In the genomic region with DNA sequence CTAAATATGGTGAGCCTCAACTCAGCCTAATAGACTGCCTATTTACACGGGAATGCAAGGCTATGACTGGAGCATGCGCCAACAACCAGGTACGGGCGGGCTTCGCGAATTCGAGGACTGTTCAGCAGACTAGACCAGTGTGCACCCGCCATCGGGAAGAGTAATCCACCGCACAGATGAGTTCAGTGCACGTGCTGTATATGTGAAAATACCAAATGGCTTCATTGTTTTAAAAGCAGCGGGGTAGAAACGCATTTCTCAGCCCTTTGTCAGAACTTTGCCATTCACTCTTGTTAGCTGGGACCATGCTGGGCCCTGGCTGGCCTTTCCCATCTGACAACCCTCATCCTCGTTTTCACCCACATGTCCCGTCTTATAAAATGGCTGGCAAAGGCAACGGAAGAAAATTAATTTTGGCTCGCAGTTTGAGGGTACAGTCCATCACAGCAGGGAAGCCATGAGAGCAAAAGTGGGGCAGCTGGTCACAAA, we compare ENCODE assay signal across 8 mouse cellular contexts. TPM values are rescaled to one million over a fixed set of nuclear protein-coding genes. Genes with fewer than 3 reads are reported as not detected.
DNase-seq lines count a peak whose midpoint lies in the region; ATAC-seq and TF ChIP-seq lines count a peak whose summit lies in the region.

No protein-coding gene starts in this region.

- no peak for TF ChIP-seq CTCF in G1E (IDR thresholded peaks at IDR 0.05; ENCODE audit: low read depth, low read length)

- H3K27ac ChIP-seq in heart, embryonic 13.5 days (replicated peaks): no peak overlapping the region
- no peak overlapping the region for H3K27ac ChIP-seq in embryonic facial prominence, embryonic 14.5 days (replicated peaks; ENCODE audit: low read depth, low read length)

- DNase-seq in heart, postnatal 4 days: no peak
- no peak for DNase-seq in G1E (ENCODE audit: low spot score)
- no peak for DNase-seq in embryonic facial prominence, embryonic 14.5 days (ENCODE audit: low spot score)
- DNase-seq in kidney, postnatal 36 days: peak; percentile 14 to 30
- DNase-seq in spleen, postnatal 36 days (ENCODE audit: low spot score in 2 of 2): no peak
- DNase-seq in adrenal gland, postnatal 4 days (ENCODE audit: low spot score in 2 of 2): no peak

- peak overlapping the region; percentile 84; the same call in 1 of the 2 replicates for H3K9ac ChIP-seq in heart, embryonic 13.5 days
- peak overlapping the region; percentile 84 for H3K9ac ChIP-seq in embryonic facial prominence, embryonic 14.5 days (ENCODE audit: low read depth, low read length)

- H3K4me1 ChIP-seq in heart, embryonic 13.5 days: peaks cover 18% of the 10 kb centered on the region
- peaks cover 34% of the 10 kb centered on the region for H3K4me1 ChIP-seq in G1E (ENCODE audit: insufficient read depth, low read depth, low read length)
- peaks cover 3% of the 10 kb centered on the region for H3K4me1 ChIP-seq in embryonic facial prominence, embryonic 14.5 days (ENCODE audit: control insufficient read depth, insufficient read depth, low read length)

- H3ac ChIP-seq in myocyte (ENCODE audit: control insufficient read depth, insufficient read length): no peak overlapping the region

- TF ChIP-seq POLR2A in myocyte (IDR thresholded peaks at IDR 0.05; ENCODE audit: insufficient read length, low read depth): no peak

- peak overlapping the region; percentile 70 for H3K4me3 ChIP-seq in heart, embryonic 13.5 days
- H3K4me3 ChIP-seq in G1E (ENCODE audit: low read depth, low read length): peak overlapping the region; percentile 99
- peak overlapping the region; percentile 84 for H3K4me3 ChIP-seq in embryonic facial prominence, embryonic 14.5 days (ENCODE audit: low read depth, low read length)
- H3K4me3 ChIP-seq in myocyte: peak overlapping the region; percentile 73

- H3K36me3 ChIP-seq in heart, embryonic 13.5 days: no peaks in the 10 kb centered on the region
- H3K36me3 ChIP-seq in G1E (replicated peaks) (peaks cover 11% of the 10 kb centered on the region), myocyte (ENCODE audit: control insufficient read depth, insufficient read depth) (no peaks in the 10 kb centered on the region)
- H3K36me3 ChIP-seq in embryonic facial prominence, embryonic 14.5 days (ENCODE audit: control insufficient read depth, insufficient read depth, low read length): no peaks in the 10 kb centered on the region

- H3K4me2 ChIP-seq in heart, embryonic 13.5 days: peak overlapping the region; percentile 72
- peak overlapping the region; percentile 85 for H3K4me2 ChIP-seq in embryonic facial prominence, embryonic 14.5 days (ENCODE audit: low read depth, low read length)
- H3K4me2 ChIP-seq in myocyte (ENCODE audit: low read depth): peak overlapping the region; percentile 76

- no peaks in the 10 kb centered on the region for H3K9me3 ChIP-seq in heart, embryonic 13.5 days
- no peaks in the 10 kb centered on the region for H3K9me3 ChIP-seq in G1E (replicated peaks)
- no peaks in the 10 kb centered on the region for H3K9me3 ChIP-seq in embryonic facial prominence, embryonic 14.5 days (ENCODE audit: control insufficient read depth, low read length)

- 61% methylated on average over 17 of the region's 17 CpGs for WGBS in heart, embryonic 13.5 days
- 60% methylated on average over 17 of the region's 17 CpGs for WGBS in embryonic facial prominence, embryonic 14.5 days

- no peak for ATAC-seq in heart, embryonic 13.5 days (ENCODE audit: extremely low read depth, insufficient number of reproducible peaks, low FRiP score, low TSS enrichment)
- no peak for ATAC-seq in G1E (ENCODE audit: extremely low read depth, insufficient number of reproducible peaks, low FRiP score, poor library complexity, severe bottlenecking)
- ATAC-seq in embryonic facial prominence, embryonic 14.5 days (ENCODE audit: low read depth): peak; percentile 11; the same call in 1 of the 2 replicates

- H3K27me3 ChIP-seq in heart, embryonic 13.5 days (replicated peaks): peaks cover 3% of the 10 kb centered on the region; the same call in 1 of the 2 replicates
- H3K27me3 ChIP-seq in G1E (ENCODE audit: insufficient read depth, low read length): peaks cover 6% of the 10 kb centered on the region; the same call in 1 of the 2 replicates
- no peaks in the 10 kb centered on the region for H3K27me3 ChIP-seq in embryonic facial prominence, embryonic 14.5 days (replicated peaks; ENCODE audit: control insufficient read depth, insufficient read depth, low read length)
- H3K27me3 ChIP-seq in myocyte (ENCODE audit: control insufficient read depth, insufficient read depth, insufficient read length): no peaks in the 10 kb centered on the region

- peaks cover 37% of the 10 kb centered on the region for H3K79me2 ChIP-seq in myocyte (ENCODE audit: control insufficient read depth, insufficient read depth)

TF ChIP-seq in myocyte, 11 proteins besides CTCF, POLR2A, EP300 and RAD21:
- TF ChIP-seq SRF (IDR thresholded peaks at IDR 0.05; ENCODE audit: control insufficient read depth, insufficient read length, low read depth): no peak

RNA-seq across cellular contexts. Expression of a gene that starts 0.5 kb away (rescaled TPM):
- 3.3 and 3.9 TPM in 2 replicates for polyA plus RNA-seq in heart, embryonic 13.5 days (2015; fragmentation: Nextera tagmentation; extraction: Ambion mirVana)
- 10 to 100 TPM; 13.8 to 14.1 TPM for total RNA-seq in heart, postnatal 4 days (2021)
- 76.8 and 87.6 TPM in 2 replicates for total RNA-seq in G1E (2014; fragmentation: Nextera tagmentation)
- 4.4 and 5.2 TPM in 2 replicates for total RNA-seq in G1E (2017)
- polyA plus RNA-seq in G1E (2012): 7.8 and 8.1 TPM in 2 replicates
- 6.2 and 7.1 TPM in 2 replicates for polyA plus RNA-seq in embryonic facial prominence, embryonic 14.5 days (2014; fragmentation: Nextera tagmentation; extraction: Ambion mirVana)
- polyA plus RNA-seq in myocyte (2012; fragmentation: generic; extraction: Trizol): 13.0 TPM
- 10 to 100 TPM; 20.2 to 23.7 TPM for total RNA-seq in adrenal gland, postnatal 4 days (2021)

RNA-seq across cellular contexts. Expression of a gene that starts 31.2 kb away (rescaled TPM):
- polyA plus RNA-seq in heart, embryonic 13.5 days (2015; fragmentation: Nextera tagmentation; extraction: Ambion mirVana): 5.2 and 7.4 TPM in 2 replicates
- total RNA-seq in heart, postnatal 4 days (2021): 10 to 100 TPM; 42.0 to 44.3 TPM
- 26.8 and 28.9 TPM in 2 replicates for total RNA-seq in G1E (2014; fragmentation: Nextera tagmentation)
- 32.0 and 32.2 TPM in 2 replicates for total RNA-seq in G1E (2017)
- 1.1 and 2.0 TPM in 2 replicates for polyA plus RNA-seq in G1E (2012)
- polyA plus RNA-seq in embryonic facial prominence, embryonic 14.5 days (2014; fragmentation: Nextera tagmentation; extraction: Ambion mirVana): 13.8 and 15.5 TPM in 2 replicates
- 11.7 TPM for polyA plus RNA-seq in myocyte (2012; fragmentation: generic; extraction: Trizol)
- total RNA-seq in adrenal gland, postnatal 4 days (2021): 10 to 100 TPM; 49.5 to 54.0 TPM

Comparison
In these comparisons a context has a peak if more than half of its experiments do, and no peak if none do; other contexts are left out.
1. DNase-seq: peak in kidney, postnatal 36 days (2 of 2); none in heart, postnatal 4 days (single experiment), G1E (single experiment), embryonic facial prominence, embryonic 14.5 days (single experiment), spleen, postnatal 36 days (0 of 2) and adrenal gland, postnatal 4 days (0 of 2).
2. Peak in every context shown above with its lines, with median percentiles within 50 percentile points of each other: H3K4me2 ChIP-seq and H3K4me3 ChIP-seq.